Mouse (Mus musculus) erythroblast, embryonic 14.5 days (primary cell): ENCODE measurements around the gene Peli2.

Source experiments
- GATA1 ChIP-seq: IDR thresholded peaks from 2 replicates; pipeline ENCODE4 v1.6.1; 2012; ENCODE audit warnings: low read length, inconsistent platforms, mixed read lengths
- TAL1 ChIP-seq: IDR thresholded peaks from 3 replicates; pipeline ENCODE4 v1.6.1; 2012; ENCODE audit warnings: low read length, inconsistent platforms, mixed read lengths

- TF ChIP-seq GATA1 = no peak
- no peak for TF ChIP-seq TAL1
Measured at GRCm38 (mm10) chr14:48288600-48288999, 168.0 kb downstream of the Peli2 start.
